Comparison of ENCODE assay signal across 20 mouse cellular contexts in the genomic region with DNA sequence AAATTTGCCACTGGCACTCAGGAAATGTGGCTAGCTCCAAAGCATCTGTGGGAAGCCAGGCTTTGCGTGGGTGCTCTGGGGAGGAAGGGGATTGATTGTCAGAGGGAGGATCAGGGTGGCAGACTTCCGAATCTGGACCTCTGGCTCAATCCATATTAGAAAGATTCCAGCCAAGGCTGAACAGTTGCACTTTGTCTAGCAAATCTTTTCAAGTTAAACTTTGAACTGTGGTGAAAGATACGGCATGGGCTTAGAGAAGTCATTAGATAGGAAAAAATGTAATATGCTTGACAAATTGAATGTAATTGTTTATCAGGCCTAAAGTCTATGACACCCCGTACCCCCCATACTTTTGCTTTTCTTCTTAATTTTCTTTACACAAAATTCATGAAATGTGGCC.
"Had no signal": no experiment of that assay in that cellular context is flagged by ENCODE, and none has a peak within 500 bp of the region (broad histone marks: within the 10 kb centered on the region; RNA-seq: fewer than 3 reads in every experiment).

No protein-coding gene starts in this region.

- H3K27me3 ChIP-seq: liver, embryonic 15.5 days; lung, embryonic 15.5 days; megakaryocyte, embryonic 14.5 days had no signal

- H3K4me1 ChIP-seq: kidney, embryonic 15.5 days; liver, embryonic 15.5 days; lung, embryonic 15.5 days; megakaryocyte, embryonic 14.5 days had no signal

- H3K36me3 ChIP-seq: kidney, embryonic 15.5 days; liver, embryonic 15.5 days; lung, embryonic 15.5 days; midbrain, embryonic 10.5 days had no signal

- H3K4me2 ChIP-seq: kidney, embryonic 15.5 days; liver, embryonic 11.5 days; liver, embryonic 15.5 days; lung, embryonic 15.5 days had no signal

- H3K9ac ChIP-seq: kidney, embryonic 15.5 days; liver, embryonic 15.5 days; lung, embryonic 15.5 days had no signal

- DNase-seq: kidney, postnatal 10 days; layer of hippocampus, postnatal 36 days; lung, adult 18-20 months; lung, postnatal 10 days; lung, postnatal 36 days; midbrain, embryonic 14.5 days; right cerebral cortex, postnatal 4 days; thymus, adult 2 months; thymus, postnatal 14 days; thymus, postnatal 4 days had no signal

- H3K9me3 ChIP-seq: kidney, embryonic 15.5 days; liver, embryonic 15.5 days; lung, embryonic 15.5 days; megakaryocyte, embryonic 14.5 days; midbrain, embryonic 10.5 days had no signal

- ATAC-seq: hindbrain, postnatal 0 days; inflammation-experienced regulatory T-cells, adult 6 months had no signal

- H3K27ac ChIP-seq: hindbrain, postnatal 0 days; kidney, embryonic 15.5 days; left cerebral cortex, adult 2 months; liver, embryonic 15.5 days; lung, embryonic 15.5 days; midbrain, embryonic 10.5 days; stomach, postnatal 0 days had no signal

- H3K4me3 ChIP-seq: kidney, embryonic 15.5 days; left cerebral cortex, adult 2 months; liver, embryonic 15.5 days; lung, embryonic 15.5 days; megakaryocyte, embryonic 14.5 days; midbrain, embryonic 10.5 days had no signal
